Mouse (Mus musculus): ENCODE measurements at regions not wholly inside any gene's neighbourhood (a gene's known extent, or its start where the extent isn't known, plus 50 kb on each side); places are given as distances from the start of the nearest gene placed in this dataset.

DNA sequence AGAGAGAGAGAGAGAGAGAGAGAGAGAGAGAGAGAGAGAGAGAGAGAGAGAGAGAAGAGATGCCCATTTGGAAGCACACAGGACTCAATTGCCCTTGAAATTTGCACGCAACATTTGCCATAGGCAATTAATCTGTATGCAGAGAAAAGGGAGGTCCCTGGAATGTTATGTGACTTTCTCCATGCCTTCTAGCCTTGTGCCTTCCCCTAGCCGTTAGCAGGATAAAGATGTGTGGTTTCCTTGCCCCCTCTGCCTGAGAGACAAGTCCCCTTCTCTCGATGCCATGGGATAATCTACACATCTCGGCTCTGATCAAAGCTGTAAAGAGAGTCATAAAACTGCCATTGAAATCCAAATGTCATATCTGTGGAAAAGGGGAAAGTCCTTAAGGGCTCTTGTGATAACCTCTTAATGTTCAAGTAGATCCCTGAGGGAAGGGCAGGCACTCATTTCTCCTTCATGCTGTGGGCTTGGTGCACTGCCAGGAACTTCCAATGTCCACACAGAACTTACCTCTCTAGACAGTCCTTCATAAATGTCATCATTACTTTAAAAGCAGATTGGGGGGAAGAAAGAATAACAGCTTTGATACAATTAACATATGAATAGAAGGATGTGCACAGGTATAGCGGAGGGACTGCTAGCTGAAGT, 106.9 kb upstream of the Gm10295 start:
- Histone ChIP-seq H3K4me3 (ENCODE audit: low read depth, low read length) (no peak overlapping the region), H3K9me3 (ENCODE audit: control insufficient read depth, low read length) (no peaks in the 10 kb centered on the region), H3K27me3 (ENCODE audit: control insufficient read depth, insufficient read depth, low read length) (no peaks in the 10 kb centered on the region), H3K4me2 (ENCODE audit: low read depth) (no peak overlapping the region), H3K4me1 (ENCODE audit: control insufficient read depth, insufficient read depth, low read length) (no peaks in the 10 kb centered on the region), H3K27ac (ENCODE audit: low read depth, low read length) (no peak overlapping the region), H3K36me3 (ENCODE audit: control insufficient read depth, insufficient read depth, low read length) (no peaks in the 10 kb centered on the region), H3K9ac (ENCODE audit: low read length) (no peak overlapping the region)
- ATAC-seq (ENCODE audit: insufficient read depth, low FRiP score, low TSS enrichment), result no peak
- 60% methylated on average over 5 of the region's 5 CpGs for WGBS
- DNase-seq (ENCODE audit: low spot score), result no peak

DNA sequence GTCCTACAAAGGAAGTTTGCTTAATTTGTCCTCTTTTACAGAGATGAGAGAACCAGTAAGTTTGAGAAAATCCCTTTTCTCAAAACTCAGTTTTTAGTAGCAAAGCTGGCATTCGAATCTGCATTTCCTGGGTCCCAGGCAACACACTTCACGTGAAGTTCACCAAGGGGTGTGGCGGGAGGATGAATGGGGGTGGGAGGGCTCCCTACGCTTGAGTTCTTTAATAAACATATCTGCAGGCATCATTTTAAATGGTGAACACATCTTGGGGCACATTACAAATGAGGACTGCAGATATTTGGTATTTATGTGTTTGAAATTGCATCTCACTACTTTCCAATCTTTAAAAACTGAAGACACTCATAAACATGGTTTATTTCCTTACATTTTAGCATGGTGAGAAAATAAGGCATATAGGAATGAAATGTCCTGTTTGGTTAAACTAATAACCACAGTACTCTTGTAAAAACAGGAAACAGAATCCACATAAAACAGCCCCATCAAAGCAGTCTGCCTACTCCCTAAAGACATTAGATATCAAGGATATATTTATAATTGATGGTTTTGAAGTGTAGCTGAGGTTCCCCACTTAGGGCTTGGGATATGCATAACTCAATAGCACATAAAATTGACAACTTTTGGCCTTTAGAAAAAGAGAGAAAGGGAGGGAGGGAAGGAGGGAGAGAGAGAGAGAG, 106.3 kb upstream of the Gm10295 start:
- Histone ChIP-seq H3K27ac (ENCODE audit: low read depth, low read length) (no peak overlapping the region), H3K27me3 (ENCODE audit: control insufficient read depth, insufficient read depth, low read length) (no peaks in the 10 kb centered on the region), H3K4me2 (ENCODE audit: low read depth) (no peak overlapping the region), H3K9me3 (ENCODE audit: control insufficient read depth, low read length) (no peaks in the 10 kb centered on the region), H3K4me1 (ENCODE audit: control insufficient read depth, insufficient read depth, low read length) (no peaks in the 10 kb centered on the region), H3K4me3 (ENCODE audit: low read depth, low read length) (no peak overlapping the region), H3K9ac (ENCODE audit: low read length) (no peak overlapping the region), H3K36me3 (ENCODE audit: control insufficient read depth, insufficient read depth, low read length) (no peaks in the 10 kb centered on the region)
- DNase-seq (ENCODE audit: low spot score), result no peak
- ATAC-seq (ENCODE audit: insufficient read depth, low FRiP score, low TSS enrichment), result no peak
- 79% methylated on average over 4 of the region's 4 CpGs for WGBS

DNA sequence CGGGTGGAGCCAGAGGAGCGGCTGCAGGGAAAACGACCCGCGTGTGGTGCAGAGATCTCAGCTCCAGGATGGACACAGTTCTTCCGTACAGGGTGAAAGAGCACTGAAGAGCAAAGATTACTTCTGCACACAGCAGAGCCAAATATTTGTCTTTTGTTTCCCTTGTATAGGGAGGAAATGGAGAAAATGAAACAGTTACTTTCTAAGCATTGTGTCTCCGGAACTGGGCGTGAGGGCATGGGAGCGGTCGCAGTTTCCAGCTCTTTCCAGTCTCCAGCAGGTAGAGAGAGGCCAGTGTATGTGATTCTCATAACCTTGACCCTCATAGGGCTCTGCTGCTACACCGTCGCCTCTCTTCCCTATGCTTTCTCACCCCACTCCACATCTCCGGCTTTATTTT, 105.1 kb upstream of the Gm10295 start:
- H3K27ac ChIP-seq (ENCODE audit: low read depth, low read length), result no peak overlapping the region
- H3K4me1 ChIP-seq (ENCODE audit: control insufficient read depth, insufficient read depth, low read length), result no peaks in the 10 kb centered on the region
- H3K27me3 ChIP-seq (ENCODE audit: control insufficient read depth, insufficient read depth, low read length), result no peaks in the 10 kb centered on the region
- H3K9me3 ChIP-seq (ENCODE audit: control insufficient read depth, low read length), result no peaks in the 10 kb centered on the region
- ATAC-seq (ENCODE audit: insufficient read depth, low FRiP score, low TSS enrichment) (no peak), DNase-seq (ENCODE audit: low spot score) (no peak)
- WGBS, result 88% methylated on average over 13 of the region's 13 CpGs
- no peak overlapping the region for H3K4me2 ChIP-seq (ENCODE audit: low read depth)
- no peak overlapping the region for H3K9ac ChIP-seq (ENCODE audit: low read length)
- no peaks in the 10 kb centered on the region for H3K36me3 ChIP-seq (ENCODE audit: control insufficient read depth, insufficient read depth, low read length)
- no peak overlapping the region for H3K4me3 ChIP-seq (ENCODE audit: low read depth, low read length)

DNA sequence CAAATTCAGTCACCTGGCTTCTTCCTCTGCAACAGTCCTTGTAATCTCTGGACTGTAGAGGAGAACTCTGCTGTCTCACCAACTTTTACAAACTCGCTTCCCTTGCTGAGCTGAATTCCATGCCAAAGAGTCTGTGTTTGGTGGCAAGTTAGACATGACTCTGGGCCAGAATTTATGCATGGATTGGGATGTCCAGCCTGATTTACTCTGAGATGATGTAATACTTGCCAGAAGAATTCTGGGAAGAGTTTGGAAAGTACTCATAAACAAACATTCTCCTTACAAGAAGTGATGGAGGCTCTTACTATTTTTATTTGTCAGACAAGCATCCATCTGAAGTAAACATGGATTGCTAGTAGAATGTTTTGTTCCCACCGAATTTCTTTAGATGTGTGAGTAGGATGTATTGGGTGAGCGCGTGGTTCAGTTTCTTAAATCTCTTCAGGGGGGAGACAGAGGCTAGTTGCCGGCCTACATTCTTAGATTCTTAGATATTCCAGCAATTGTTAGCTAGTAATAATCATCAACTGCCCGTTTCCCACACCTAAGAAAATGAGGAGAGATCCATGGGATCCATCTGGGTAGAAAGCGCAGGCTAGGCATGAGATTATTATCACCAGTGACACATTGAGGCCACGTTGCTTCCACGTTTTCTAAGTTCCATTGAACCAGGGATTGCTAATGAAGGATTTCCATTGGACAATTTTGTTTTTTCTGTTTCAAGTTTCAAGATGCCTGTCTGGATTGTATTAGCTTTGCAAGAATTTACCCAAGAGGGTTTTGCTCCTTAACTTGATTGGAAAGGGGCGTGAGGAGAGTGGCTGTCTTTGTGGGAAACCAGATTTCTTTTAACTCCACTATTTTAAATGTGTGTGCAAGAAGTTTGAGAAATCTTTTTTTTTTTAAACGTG, 89.3 kb upstream of the Gm10295 start:
- 89% methylated on average over 11 of the region's 11 CpGs for WGBS
- ATAC-seq (ENCODE audit: insufficient read depth, low FRiP score, low TSS enrichment) (no peak), DNase-seq (ENCODE audit: low spot score) (no peak)
- Histone ChIP-seq H3K9ac (ENCODE audit: low read length) (no peak overlapping the region), H3K4me1 (ENCODE audit: control insufficient read depth, insufficient read depth, low read length) (no peaks in the 10 kb centered on the region), H3K9me3 (ENCODE audit: control insufficient read depth, low read length) (no peaks in the 10 kb centered on the region), H3K4me3 (ENCODE audit: low read depth, low read length) (no peak overlapping the region), H3K36me3 (ENCODE audit: control insufficient read depth, insufficient read depth, low read length) (no peaks in the 10 kb centered on the region), H3K4me2 (ENCODE audit: low read depth) (no peak overlapping the region), H3K27ac (ENCODE audit: low read depth, low read length) (no peak overlapping the region), H3K27me3 (ENCODE audit: control insufficient read depth, insufficient read depth, low read length) (no peaks in the 10 kb centered on the region)

DNA sequence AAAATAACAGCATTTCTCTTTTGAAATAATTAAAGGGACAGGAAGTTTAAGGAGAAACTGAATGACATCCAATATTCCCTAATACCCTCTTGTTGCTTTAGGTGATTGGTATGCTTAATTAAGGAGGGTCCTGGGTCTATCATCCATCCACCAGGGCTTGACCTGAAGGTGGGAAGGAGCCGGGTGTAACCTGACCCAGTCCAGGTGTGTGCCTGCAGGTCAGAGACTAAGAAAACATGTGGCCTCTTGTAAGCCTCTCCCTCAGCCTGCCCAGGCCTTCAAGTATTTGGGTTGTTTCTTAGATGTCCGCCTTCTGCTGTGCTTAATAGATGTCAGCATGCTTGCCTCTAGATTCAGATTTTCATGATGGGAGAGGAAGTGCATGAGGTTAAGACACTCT, 74.7 kb upstream of the Gm10295 start:
- H3K4me2 ChIP-seq (ENCODE audit: low read depth), result no peak overlapping the region
- no peak for ATAC-seq (ENCODE audit: insufficient read depth, low FRiP score, low TSS enrichment)
- no peaks in the 10 kb centered on the region for H3K4me1 ChIP-seq (ENCODE audit: control insufficient read depth, insufficient read depth, low read length)
- H3K27ac ChIP-seq (ENCODE audit: low read depth, low read length), result no peak overlapping the region
- H3K36me3 ChIP-seq (ENCODE audit: control insufficient read depth, insufficient read depth, low read length), result no peaks in the 10 kb centered on the region
- no peak for DNase-seq (ENCODE audit: low spot score)
- no peaks in the 10 kb centered on the region for H3K27me3 ChIP-seq (ENCODE audit: control insufficient read depth, insufficient read depth, low read length)
- H3K9ac ChIP-seq (ENCODE audit: low read length), result no peak overlapping the region
- H3K4me3 ChIP-seq (ENCODE audit: low read depth, low read length), result no peak overlapping the region
- no peaks in the 10 kb centered on the region for H3K9me3 ChIP-seq (ENCODE audit: control insufficient read depth, low read length)
- WGBS, result 57% methylated on average over 2 of the region's 2 CpGs

DNA sequence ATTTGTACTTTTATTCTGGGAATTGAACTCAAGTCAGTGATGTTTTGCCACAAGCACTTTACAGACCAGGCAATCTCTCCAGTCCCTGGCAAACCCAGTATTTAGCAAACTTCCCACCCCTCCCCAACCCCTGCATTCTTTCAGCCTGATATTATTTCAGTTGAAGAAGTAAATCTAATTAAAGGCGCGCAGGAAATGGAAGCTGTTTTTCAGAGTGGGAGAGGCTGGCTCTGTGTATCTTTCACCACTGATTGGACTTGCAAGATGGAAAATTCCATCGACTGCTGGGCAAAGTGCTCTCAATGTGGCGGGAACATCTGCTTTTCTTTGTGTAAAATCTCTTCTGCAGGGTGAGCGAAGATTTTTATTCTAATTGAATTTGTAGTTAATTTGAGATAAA, 68.0 kb upstream of the Gm10295 start:
- H3K9me3 ChIP-seq (ENCODE audit: control insufficient read depth, low read length), result no peaks in the 10 kb centered on the region
- ATAC-seq (ENCODE audit: insufficient read depth, low FRiP score, low TSS enrichment) (no peak), DNase-seq (ENCODE audit: low spot score) (no peak)
- H3K36me3 ChIP-seq (ENCODE audit: control insufficient read depth, insufficient read depth, low read length), result no peaks in the 10 kb centered on the region
- H3K4me2 ChIP-seq (ENCODE audit: low read depth), result no peak overlapping the region
- H3K4me1 ChIP-seq (ENCODE audit: control insufficient read depth, insufficient read depth, low read length), result no peaks in the 10 kb centered on the region
- no peak overlapping the region for H3K27ac ChIP-seq (ENCODE audit: low read depth, low read length)
- H3K9ac ChIP-seq (ENCODE audit: low read length), result no peak overlapping the region
- no peak overlapping the region for H3K4me3 ChIP-seq (ENCODE audit: low read depth, low read length)
- H3K27me3 ChIP-seq (ENCODE audit: control insufficient read depth, insufficient read depth, low read length), result no peaks in the 10 kb centered on the region
- 88% methylated on average over 5 of the region's 5 CpGs for WGBS

DNA sequence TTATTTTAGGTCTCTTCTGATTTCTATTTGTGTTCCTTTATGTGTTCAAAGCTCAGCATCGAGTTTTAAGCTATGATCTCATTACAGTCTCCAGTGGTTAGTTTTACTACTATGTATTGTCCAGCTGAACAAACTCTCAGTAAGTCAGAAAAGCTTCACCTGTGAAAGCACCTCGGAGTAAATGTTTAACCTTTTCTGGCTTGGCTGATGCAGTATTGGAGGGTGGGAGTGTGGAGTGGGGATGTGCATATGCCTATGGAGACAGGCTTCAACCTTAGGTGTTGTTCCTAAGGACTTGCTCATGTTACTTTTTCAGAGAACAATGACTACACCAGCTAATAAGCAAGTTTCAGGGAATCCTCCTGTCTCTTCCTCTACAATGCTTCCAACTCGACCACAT, 67.6 kb upstream of the Gm10295 start:
- WGBS, result 68% methylated on average over 3 of the region's 3 CpGs

DNA sequence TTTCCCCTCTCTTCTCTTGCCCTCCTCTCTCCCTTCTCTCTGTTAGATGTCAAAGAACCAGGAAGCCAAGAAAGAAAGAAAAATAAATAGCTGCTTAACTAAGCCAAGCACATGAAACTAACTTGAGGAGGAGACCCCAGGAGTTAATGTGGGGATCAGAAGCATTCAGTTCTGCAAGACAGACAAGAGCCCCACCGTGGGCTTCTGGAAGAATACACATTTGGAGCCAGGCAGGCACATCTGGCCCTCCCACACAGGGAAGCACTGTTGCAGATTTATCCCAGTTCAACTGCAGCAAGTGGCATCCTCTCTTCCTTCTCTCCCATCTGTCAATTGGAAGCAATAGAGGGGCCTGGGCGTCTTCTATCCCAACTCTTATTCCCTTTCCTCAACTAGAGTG, 63.5 kb upstream of the Gm10295 start:
- Histone ChIP-seq H3K4me3 (ENCODE audit: low read depth, low read length) (no peak overlapping the region), H3K27me3 (ENCODE audit: control insufficient read depth, insufficient read depth, low read length) (no peaks in the 10 kb centered on the region), H3K27ac (ENCODE audit: low read depth, low read length) (no peak overlapping the region), H3K9me3 (ENCODE audit: control insufficient read depth, low read length) (no peaks in the 10 kb centered on the region), H3K4me2 (ENCODE audit: low read depth) (no peak overlapping the region), H3K4me1 (ENCODE audit: control insufficient read depth, insufficient read depth, low read length) (peaks cover 7% of the 10 kb centered on the region), H3K36me3 (ENCODE audit: control insufficient read depth, insufficient read depth, low read length) (no peaks in the 10 kb centered on the region), H3K9ac (ENCODE audit: low read length) (no peak overlapping the region)
- no peak for DNase-seq (ENCODE audit: low spot score)
- WGBS, result 51% methylated on average over 2 of the region's 2 CpGs
- no peak for ATAC-seq (ENCODE audit: insufficient read depth, low FRiP score, low TSS enrichment)

More for the DNA sequence above, 67.6 kb upstream of the Gm10295 start:
- no peaks in the 10 kb centered on the region for H3K36me3 ChIP-seq (ENCODE audit: control insufficient read depth, insufficient read depth, low read length)
- H3K4me3 ChIP-seq (ENCODE audit: low read depth, low read length), result no peak overlapping the region
- ATAC-seq (ENCODE audit: insufficient read depth, low FRiP score, low TSS enrichment) (no peak), DNase-seq (ENCODE audit: low spot score) (no peak)
- no peak overlapping the region for H3K9ac ChIP-seq (ENCODE audit: low read length)
- no peak overlapping the region for H3K27ac ChIP-seq (ENCODE audit: low read depth, low read length)
- no peaks in the 10 kb centered on the region for H3K9me3 ChIP-seq (ENCODE audit: control insufficient read depth, low read length)
- H3K27me3 ChIP-seq (ENCODE audit: control insufficient read depth, insufficient read depth, low read length), result no peaks in the 10 kb centered on the region
- H3K4me1 ChIP-seq (ENCODE audit: control insufficient read depth, insufficient read depth, low read length), result no peaks in the 10 kb centered on the region
- H3K4me2 ChIP-seq (ENCODE audit: low read depth), result no peak overlapping the region

All from neural tube, embryonic 11.5 days (tissue).